Mouse (Mus musculus): Measurements from ENCODE around the gene Fpr3.
"Not testable (repeated sequence)": the region's sequence is repeated elsewhere in the genome, so short reads cannot be mapped to it uniquely, and the experiment has no call there.

Gene Fpr3

DNA sequence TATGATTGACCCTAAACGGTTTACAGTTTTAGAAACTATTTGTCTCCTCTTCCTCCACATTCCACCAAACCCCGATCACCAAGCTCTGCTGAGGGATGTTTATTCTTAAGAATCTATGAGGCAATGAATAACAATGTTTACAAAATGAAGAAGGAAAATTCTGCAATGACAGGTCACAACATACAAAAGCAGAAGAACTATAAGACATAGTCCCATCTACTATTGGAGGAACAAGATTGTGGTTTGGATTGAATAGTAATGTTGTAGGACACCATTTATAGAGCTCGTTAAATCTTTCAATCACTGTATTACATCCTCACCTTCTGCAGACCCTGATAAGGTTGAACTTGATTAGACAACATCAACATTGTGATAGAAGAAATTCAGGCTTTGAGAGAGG is 5.0 kb upstream of the Fpr3 start:
- DNase-seq (ENCODE audit: low read depth, low spot score): no peak

DNA sequence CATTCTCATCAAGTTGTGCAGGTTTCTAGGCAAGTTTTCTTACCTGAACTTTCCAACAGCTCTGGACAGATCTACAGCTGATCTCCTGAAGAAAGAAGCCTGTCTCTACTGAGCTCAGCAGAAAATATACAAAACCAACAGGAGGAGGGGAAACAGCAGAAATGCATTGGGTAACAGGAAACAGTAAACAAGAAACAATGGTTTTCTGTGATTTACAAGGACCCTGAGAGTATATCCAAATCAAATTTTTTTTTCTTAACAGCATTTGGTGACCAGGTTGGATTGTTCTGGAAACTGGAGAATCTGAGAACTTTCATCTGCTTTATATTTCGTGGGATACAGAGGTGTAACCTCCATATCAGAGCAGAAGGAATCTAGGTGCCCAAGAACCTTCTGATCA is 3.8 kb upstream of the Fpr3 start, which contains the start of gene Fpr1:
Gene Fpr1 (minus strand): TSS at position 101 of the 400 bp plus-strand sequence.
- DNase-seq (ENCODE audit: low read depth, low spot score): no peak

- DNase-seq (ENCODE audit: low read depth, low spot score): no peak
Measured at GRCm38 (mm10) chr17:17889732-17890425, 2.2 kb downstream of the Fpr3 start.

- DNase-seq (ENCODE audit: low read depth, low spot score): peak; percentile 80
Measured at GRCm38 (mm10) chr17:17896039-17896438, 8.4 kb downstream of the Fpr3 start.

DNA sequence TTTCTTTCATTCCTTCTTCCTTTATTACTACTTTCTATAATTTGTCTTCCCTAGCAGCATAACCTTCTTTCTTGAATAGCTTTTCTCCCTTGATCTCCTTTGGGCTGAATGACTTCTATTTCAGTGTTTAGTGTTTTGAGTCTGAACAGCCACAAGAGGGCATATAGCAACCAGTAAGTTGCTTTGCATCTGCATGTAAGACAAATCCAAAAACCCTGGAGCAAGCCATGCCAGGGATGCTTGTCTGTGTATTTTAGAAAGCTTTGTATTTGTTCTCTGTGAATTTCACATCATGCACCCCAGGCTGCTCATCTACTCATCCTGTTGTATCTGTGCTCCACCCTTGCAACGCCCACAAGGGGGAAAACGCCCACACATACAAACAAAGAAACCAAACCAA is 11.6 kb downstream of the Fpr3 start:
- peak; percentile 34 for DNase-seq (ENCODE audit: low read depth, low spot score)

GRCm38 (mm10) chr17:17900768-17901167 is 13.1 kb downstream of the Fpr3 start:
- DNase-seq (ENCODE audit: low read depth, low spot score): peak; percentile 21

- peak; percentile 84 for DNase-seq (ENCODE audit: low read depth, low spot score)
Measured at GRCm38 (mm10) chr17:17909636-17910421, 22.2 kb downstream of the Fpr3 start.

GRCm38 (mm10) chr17:17912618-17913017 is 25.0 kb downstream of the Fpr3 start:
- not testable (repeated sequence) for DNase-seq (ENCODE audit: low read depth, low spot score)

DNA sequence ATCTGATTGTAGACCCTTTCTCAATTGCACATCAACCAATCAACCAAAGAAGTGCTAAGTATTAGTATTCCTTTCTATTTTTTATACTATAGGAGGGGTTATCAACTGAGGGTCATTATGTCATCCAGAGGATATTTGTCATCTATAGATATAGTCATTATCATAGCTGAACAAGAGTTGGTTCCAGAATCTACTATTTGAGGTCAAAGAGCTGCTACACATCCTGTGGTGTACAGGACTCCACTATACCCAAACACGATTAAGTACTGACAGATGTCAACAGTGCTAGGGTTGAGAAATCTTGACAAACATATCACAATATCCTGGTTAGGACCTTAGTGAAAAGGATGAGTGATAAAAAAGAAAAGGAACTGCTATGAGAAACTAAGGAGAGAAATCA is 29.7 kb downstream of the Fpr3 start:
- DNase-seq (ENCODE audit: low read depth, low spot score): no peak

DNA sequence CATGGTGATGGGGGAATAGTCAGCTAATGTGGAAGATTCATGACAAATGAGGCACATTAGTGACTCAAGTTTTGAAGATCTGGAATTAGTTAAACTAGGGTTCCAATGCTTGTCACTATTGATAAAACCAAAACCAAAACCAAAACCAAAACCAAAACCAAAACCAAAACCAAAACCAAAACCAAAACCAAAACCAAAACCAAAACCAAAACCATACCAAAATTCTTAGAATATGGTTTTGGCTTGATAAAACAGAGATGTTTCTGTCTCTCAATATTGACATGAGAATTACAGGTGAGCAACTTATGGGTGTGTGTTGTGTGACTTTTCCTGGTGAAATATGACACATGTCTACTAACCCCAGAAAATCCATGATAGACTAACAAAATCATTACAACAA is 30.1 kb downstream of the Fpr3 start:
- DNase-seq (ENCODE audit: low read depth, low spot score): no peak

DNA sequence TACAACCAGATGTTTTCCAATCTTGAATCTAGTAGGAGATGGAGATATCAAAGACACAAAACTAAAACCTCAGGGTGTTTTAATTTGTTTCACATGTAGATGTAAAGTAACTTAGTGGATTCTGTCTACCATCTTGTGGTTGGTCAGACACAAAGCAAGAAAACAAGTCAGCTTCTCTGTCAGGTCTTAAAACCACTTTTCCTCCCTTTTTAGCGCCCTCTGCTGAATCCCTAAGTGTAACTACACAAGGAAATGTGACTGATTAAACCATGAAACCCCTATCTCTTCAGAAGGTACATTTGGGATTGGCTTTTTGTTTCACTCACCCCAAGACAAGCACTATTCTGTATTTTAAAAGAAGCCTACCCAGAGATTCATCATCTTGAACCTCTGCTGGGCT is 85.8 kb downstream of the Fpr3 start:
- peak; percentile 46 for DNase-seq (ENCODE audit: low read depth, low spot score)

DNA sequence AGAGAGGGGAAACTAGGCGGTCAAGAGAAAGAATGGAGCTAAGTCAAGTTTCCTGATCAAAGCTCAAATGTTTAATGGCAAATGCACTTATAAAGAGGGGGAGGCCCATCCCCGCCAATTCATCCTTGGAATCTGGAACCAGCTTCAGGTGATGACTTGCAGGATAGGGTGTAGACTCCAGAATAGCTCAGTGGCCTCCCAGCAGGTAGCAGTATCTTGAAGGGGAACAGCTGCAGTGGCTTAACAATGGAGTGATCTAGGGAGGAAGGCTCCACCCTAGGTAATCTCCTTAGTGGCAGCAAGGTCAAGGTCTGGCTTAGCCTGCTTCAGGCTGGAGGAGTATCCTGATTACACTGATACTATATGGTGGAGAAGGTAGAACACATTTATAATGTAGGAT is 93.6 kb downstream of the Fpr3 start:
- not testable (repeated sequence) for DNase-seq (ENCODE audit: low read depth, low spot score)

GRCm38 (mm10) chr17:18004752-18005151 is 117.1 kb downstream of the Fpr3 start:
- peak; percentile 2 for DNase-seq (ENCODE audit: low read depth, low spot score)
